Mouse (Mus musculus) forebrain, embryonic 10.5 days (tissue): Measurements from ENCODE around the gene Cnot10. TPM values are rescaled to one million over a fixed set of nuclear protein-coding genes. Genes with fewer than 3 reads are reported as not detected.
A peak's percentile ranks its signal among the peaks of the same experiment; 100 is the strongest.

Experiments
- DNase-seq: peaks from one replicate; pipeline ENCODE4 v3.0.0-alpha.2; 2017; ENCODE audit warnings: low spot score; ENCODE audit errors: extremely low spot score
- H3K27ac ChIP-seq: fragments of 300-500 bp; sonication (generic); 2 replicates; pipeline ENCODE4 v1.5.1; 2016; ENCODE audit warnings: mild to moderate bottlenecking
- H3K27me3 ChIP-seq: fragments of 300-500 bp; sonication (generic); 2 replicates; pipeline ENCODE4 v1.6.1; 2016; ENCODE audit warnings: mild to moderate bottlenecking; ENCODE audit not compliant: poor library complexity, severe bottlenecking
- H3K36me3 ChIP-seq: fragments of 300-500 bp; sonication (generic); replicated peaks from 2 replicates; pipeline ENCODE4 v1.6.1; 2016; ENCODE audit warnings: mild to moderate bottlenecking, moderate library complexity
- H3K4me1 ChIP-seq: fragments of 300-500 bp; sonication (generic); 2 replicates; pipeline ENCODE4 v1.6.1; 2016
- H3K4me3 ChIP-seq: fragments of 300-500 bp; sonication (generic); 2 replicates; pipeline ENCODE4 v1.5.1; 2016; ENCODE audit warnings: mild to moderate bottlenecking, moderate library complexity
- H3K9me3 ChIP-seq: fragments of 300-500 bp; sonication (generic); 2 replicates; pipeline ENCODE4 v1.6.1; 2016; ENCODE audit warnings: mild to moderate bottlenecking, moderate library complexity
- WGBS: fragments of 180-500 bp; shearing (Covaris S2); methylation state at CpG from one replicate; pipeline ENCODE4 v1.1.7; 2016; 5-methylcytosine and 5-hydroxymethylcytosine counted together
- polyA plus RNA-seq: library from polyadenylated mRNA; unstranded; fragments of >200 nt; fragmentation: Nextera tagmentation; extraction: Ambion mirVana; gene quantifications from 2 replicates; pipeline ENCODE4 v1.2.1, GENCODE M21; 2016

Cnot10 gene
- polyA plus RNA-seq, 1 experiment from 2014 or later: 73.7 TPM

DNA sequence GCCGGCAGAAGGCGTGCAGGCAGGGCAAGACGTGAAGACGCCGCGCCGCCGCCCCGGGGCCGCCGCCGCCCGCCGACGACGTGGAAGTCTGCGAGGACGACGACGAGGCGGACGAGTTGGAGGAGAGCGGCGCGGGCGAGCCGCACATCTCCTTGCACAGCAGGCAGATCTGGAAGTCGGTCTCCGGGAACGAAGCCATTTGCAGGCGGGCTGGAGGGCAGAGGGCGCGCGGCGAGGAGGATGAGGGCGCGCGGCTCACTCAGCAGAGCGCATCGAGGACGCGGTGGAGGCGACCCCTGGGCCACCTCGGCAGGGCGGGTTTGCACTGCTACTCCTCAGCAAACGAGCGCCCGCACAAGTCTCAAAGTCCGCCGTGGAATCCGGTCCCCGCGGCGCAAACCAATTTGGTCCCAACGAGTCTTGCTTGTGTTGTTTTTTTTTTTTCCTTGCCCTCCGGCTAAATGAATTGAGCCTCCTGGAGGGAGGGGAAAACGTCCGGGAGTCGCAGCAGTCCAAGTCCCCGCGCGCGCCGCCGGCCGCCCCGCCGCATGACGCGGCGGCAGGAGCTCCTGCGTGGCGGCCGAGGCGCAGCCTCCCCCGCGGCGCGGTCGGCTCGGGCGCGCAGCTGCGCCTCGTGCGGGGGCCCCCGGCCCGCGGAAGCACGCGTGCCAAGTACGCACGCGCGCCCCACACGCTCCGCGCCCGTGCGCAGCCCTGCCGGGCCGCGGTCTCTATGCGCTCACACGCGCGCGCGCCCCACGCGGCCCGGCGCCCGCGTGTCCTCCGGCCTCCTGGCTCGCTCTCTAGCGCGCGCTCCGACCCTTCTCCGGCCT, 76.8 kb downstream of the Cnot10 start:
- peaks cover 10% of the 10 kb centered on the region; the same call in 1 of the 2 replicates for H3K27me3 ChIP-seq
- under 1% methylated on average over 121 of the region's 122 CpGs for WGBS
- peak overlapping the region; percentile 99 for H3K27ac ChIP-seq
- H3K4me3 ChIP-seq: peak overlapping the region; percentile 82
- peak; percentile 64 for DNase-seq
- no peaks in the 10 kb centered on the region for H3K36me3 ChIP-seq
- peaks cover 57% of the 10 kb centered on the region for H3K4me1 ChIP-seq
- peaks cover 3% of the 10 kb centered on the region; the same call in 1 of the 2 replicates for H3K9me3 ChIP-seq

DNA sequence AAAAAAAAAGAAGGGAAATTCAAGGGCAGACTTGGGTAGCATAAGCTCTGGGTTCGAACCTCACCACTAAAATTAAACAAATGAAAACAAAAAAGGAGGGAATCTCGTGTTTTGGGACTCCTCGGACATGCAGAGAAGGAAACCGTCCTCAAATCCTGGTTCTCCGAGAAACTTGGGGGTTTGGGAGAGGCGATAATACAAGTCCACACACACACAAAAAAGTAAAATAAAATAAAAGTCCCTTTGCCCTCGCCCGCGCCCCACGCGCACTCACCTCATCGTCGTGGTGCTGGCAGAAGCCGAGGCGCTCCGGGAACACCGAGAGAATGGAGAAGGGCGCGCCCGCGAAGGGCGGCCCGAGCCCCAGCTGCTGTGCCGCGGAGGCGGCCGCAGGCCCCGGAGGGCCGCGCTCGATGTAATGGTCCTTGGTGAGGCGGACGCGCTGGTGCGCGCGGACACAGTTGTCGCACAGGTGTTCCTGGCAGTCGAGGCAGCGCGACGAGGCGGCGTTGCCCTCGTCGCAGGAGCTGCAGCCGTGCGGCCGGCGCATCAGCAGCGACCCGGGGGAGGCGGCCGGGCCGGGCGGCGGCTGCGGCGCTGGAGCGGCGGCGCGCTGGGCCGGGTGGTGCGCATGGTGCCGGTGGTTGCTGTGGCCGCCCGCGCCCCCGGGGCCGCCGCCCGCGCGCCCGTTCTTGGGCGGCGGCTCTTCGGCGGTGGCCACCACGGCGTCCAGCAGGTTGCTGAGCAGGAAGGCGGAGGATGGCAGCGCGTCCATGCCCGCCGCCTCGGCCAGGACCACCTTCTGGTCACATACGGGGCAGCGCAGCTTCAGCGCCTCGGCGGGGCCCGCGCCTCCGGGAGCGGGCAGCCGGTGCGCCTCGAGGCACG, 77.7 kb downstream of the Cnot10 start:
- peak; percentile 55 for DNase-seq
- peaks cover 65% of the 10 kb centered on the region for H3K4me1 ChIP-seq
- H3K4me3 ChIP-seq: peak overlapping the region; percentile 82
- under 1% methylated on average over 101 of the region's 101 CpGs for WGBS
- peaks cover 3% of the 10 kb centered on the region; the same call in 1 of the 2 replicates for H3K9me3 ChIP-seq
- H3K36me3 ChIP-seq: no peaks in the 10 kb centered on the region
- peak overlapping the region; percentile 99 for H3K27ac ChIP-seq
- peaks cover 10% of the 10 kb centered on the region; the same call in 1 of the 2 replicates for H3K27me3 ChIP-seq

DNA sequence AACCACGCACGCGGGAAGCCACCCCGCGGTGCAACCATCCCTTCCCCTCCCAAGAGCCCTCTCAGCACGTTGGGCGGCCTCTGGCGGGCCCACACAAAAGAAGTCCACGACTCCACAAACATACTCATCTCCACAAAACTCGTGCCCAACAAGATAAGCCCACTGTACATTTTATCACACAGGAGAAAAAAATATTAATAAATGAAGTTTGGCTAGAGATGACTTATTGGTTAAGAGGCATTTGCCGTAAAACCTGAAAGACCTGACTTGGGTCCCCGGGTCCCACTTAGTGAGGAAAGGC, 78.4 kb downstream of the Cnot10 start:
- H3K27me3 ChIP-seq: peaks cover 10% of the 10 kb centered on the region; the same call in 1 of the 2 replicates
- no peaks in the 10 kb centered on the region for H3K9me3 ChIP-seq
- H3K27ac ChIP-seq: peak overlapping the region; percentile 99
- H3K4me3 ChIP-seq: peak overlapping the region; percentile 82
- under 1% methylated on average over 12 of the region's 12 CpGs for WGBS
- H3K36me3 ChIP-seq: no peaks in the 10 kb centered on the region; the same call in 1 of the 2 replicates
- DNase-seq: peak; percentile 58
- H3K4me1 ChIP-seq: peaks cover 71% of the 10 kb centered on the region

DNA sequence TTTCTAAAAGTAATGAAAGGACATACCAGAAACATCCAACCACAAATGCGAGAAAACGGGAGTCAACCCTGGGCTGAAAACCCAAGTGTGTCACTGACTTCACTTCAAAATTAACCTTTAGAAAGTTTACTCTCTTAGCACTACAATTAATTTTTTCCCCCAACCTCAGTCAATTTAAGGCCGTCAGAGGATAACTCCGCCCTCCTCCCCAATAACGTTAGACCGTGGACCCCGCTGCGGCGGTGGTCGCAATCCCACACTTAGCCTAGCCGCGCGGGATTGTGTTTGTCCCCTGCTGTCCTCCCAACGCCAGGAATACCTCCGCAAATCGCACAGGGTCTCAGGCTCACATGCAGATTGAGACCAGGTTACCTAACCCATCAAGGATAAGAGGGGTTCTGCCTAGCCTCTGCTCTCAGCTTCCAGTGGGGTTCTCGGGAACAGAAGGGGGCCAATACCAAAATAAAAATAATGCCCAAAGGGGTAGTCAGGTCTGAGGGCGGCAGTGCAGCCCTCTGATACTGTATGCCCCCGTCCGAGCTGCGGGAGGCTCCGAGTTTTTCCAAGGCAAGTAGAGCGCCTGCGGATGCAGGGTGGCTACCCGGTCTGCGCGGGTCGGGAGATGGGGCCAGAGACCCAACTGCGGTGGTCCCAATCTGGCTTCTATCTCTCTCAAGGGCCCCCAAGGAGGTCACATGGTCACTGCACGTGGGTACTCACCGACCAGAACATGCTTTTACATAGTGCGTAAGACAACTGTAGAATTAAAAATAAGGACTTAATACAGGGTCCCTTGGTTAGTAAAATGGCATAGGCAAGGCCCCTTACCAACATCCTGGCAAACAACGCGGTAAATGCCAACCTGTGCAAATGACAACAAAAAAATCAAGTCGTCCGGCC, 79.0 kb downstream of the Cnot10 start:
- H3K4me3 ChIP-seq: peak overlapping the region; percentile 82
- DNase-seq: no peak
- peak overlapping the region; percentile 99 for H3K27ac ChIP-seq
- peaks cover 10% of the 10 kb centered on the region; the same call in 1 of the 2 replicates for H3K27me3 ChIP-seq
- H3K9me3 ChIP-seq: no peaks in the 10 kb centered on the region
- H3K4me1 ChIP-seq: peaks cover 77% of the 10 kb centered on the region
- under 1% methylated on average over 36 of the region's 36 CpGs for WGBS
- H3K36me3 ChIP-seq: no peaks in the 10 kb centered on the region; the same call in 1 of the 2 replicates

DNA sequence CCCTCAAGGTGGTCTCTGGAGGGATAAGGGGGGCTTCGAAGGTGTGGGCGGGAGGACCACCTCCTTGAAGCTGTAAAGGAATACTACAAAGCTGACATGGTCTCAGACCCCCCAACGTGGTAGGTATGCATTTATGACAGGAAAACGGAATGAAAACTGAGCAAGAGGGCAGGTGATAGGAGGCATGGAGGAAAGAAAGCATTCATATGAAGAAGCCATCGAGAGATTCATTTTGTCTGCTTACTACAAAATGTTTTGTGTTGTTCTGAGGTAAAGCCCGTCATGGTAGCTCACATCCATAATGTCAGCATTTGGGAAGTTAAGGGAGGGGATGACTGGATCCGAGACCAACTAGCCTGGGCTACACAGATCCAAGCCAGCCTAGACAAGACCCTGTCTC, 79.8 kb downstream of the Cnot10 start:
- Histone ChIP-seq H3K4me1 (peaks cover 78% of the 10 kb centered on the region), H3K4me3 (peak overlapping the region; percentile 82), H3K27me3 (peaks cover 10% of the 10 kb centered on the region; the same call in 1 of the 2 replicates), H3K9me3 (no peaks in the 10 kb centered on the region), H3K36me3 (no peaks in the 10 kb centered on the region; the same call in 1 of the 2 replicates), H3K27ac (0 out of 2 replicates have a peak overlapping the region, but pooled peaks have one; percentile 1)
- DNase-seq: no peak
- 12% methylated on average over 7 of the region's 7 CpGs for WGBS

DNA sequence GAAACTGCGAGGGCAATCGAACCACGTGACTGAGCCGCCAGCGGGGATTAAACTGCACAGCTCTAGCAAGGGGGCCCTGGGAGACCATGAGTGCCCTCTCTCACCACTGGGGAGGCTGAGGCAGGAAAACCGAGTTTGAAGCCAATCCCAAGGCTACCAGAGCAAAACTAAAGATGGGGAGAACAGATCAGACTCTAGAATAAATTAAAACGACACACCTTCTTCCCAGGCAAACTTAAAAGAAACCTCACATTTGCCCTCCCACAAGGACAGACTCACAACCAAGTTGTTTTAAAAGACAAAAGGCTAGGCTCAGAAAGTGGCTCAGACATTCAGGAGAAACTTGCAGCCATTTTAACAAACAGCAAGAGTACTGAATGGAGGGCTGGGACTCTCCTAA, 82.9 kb downstream of the Cnot10 start:
- Histone ChIP-seq H3K27ac (no peak overlapping the region), H3K4me3 (no peak overlapping the region), H3K4me1 (peaks cover 86% of the 10 kb centered on the region), H3K27me3 (no peaks in the 10 kb centered on the region; the same call in 1 of the 2 replicates), H3K9me3 (no peaks in the 10 kb centered on the region), H3K36me3 (peaks cover 19% of the 10 kb centered on the region)
- WGBS: 15% methylated on average over 7 of the region's 7 CpGs
- DNase-seq: no peak

DNA sequence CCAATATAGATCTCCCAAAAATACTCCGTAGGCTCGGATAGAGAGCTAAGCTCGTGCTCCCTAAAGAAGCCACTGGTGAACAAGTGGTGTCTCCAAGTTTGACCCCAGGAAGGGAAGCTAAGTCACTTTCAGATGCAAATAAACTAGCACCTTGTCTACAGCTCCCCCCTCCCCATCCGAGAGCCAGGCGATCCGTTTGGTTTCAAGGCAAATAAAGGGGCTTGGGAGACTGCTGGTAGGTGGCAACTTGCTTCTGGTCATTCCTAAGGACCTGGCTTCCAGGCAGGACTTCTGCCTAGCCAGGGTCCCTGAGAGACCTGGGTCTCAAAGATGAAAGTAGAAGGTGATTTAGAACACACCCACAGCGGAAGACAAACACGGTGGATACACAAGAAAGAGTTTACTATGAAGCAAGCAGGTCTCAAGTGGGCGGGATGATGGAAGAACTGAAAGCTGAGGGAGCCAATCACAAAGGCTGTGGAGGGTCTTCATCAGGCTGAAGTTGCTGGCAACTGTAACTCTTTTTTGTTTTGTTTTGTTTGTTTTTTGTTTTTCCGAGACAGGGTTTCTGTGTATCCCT, 83.6 kb downstream of the Cnot10 start:
- Histone ChIP-seq H3K4me3 (no peak overlapping the region), H3K27ac (no peak overlapping the region), H3K27me3 (no peaks in the 10 kb centered on the region; the same call in 1 of the 2 replicates), H3K36me3 (peaks cover 22% of the 10 kb centered on the region), H3K4me1 (peaks cover 84% of the 10 kb centered on the region), H3K9me3 (no peaks in the 10 kb centered on the region)
- 38% methylated on average over 10 of the region's 10 CpGs for WGBS
- no peak for DNase-seq

DNA sequence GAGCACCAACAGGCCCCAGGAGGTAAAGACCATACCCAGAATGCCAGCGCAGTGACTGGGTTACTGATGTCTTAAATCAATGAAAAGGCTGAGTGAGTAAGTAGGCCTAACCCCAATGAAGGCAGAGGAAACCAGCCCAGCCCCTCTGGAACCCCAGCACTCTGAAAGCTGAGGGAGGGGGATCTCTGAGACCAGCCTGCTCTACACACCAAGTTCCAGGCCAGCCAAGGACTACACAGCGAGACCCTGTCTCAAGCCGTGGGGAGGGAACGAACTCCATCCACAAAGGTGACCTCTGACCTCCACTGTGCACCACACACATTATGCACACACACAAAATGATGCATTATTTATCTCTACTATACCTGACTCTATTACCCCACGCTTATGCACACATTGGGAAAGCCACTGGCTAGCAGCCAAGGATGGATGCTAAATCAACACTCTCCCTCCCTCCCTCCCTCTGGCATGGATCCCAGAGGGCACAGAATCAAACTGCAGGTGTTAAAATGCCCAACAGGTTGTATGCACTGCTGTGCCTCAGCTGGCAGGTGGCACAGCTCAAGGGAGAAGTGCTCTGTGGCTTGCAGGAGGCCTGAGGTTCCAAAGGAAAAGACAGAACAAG, 85.5 kb downstream of the Cnot10 start:
- H3K4me1 ChIP-seq: peaks cover 82% of the 10 kb centered on the region
- WGBS: 79% methylated on average over 5 of the region's 5 CpGs
- H3K4me3 ChIP-seq: no peak overlapping the region
- no peak overlapping the region for H3K27ac ChIP-seq
- DNase-seq: no peak
- H3K9me3 ChIP-seq: no peaks in the 10 kb centered on the region
- no peaks in the 10 kb centered on the region for H3K27me3 ChIP-seq
- H3K36me3 ChIP-seq: peaks cover 22% of the 10 kb centered on the region

DNA sequence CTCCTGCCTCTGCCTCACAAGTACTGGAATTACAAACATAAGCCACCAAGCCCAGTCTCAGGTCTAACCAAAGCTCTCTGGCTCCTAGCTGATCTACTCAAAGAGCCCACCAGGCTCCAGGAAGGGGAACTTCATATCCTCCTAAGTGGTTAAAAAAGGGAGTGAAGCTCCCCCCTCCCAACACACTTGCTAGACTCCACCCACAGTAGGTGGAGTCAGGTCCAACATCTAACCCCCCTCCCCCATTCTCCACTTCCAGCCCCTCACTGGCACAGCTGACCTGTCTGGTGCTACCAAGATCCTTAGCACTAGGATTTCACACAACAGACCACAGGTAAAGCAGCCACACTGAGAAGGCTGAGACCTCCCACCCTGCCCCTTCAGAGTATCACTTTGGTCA, 86.2 kb downstream of the Cnot10 start:
- Histone ChIP-seq H3K27me3 (no peaks in the 10 kb centered on the region), H3K27ac (no peak overlapping the region), H3K4me3 (no peak overlapping the region), H3K36me3 (peaks cover 22% of the 10 kb centered on the region), H3K4me1 (peaks cover 82% of the 10 kb centered on the region), H3K9me3 (no peaks in the 10 kb centered on the region)
- DNase-seq: no peak

DNA sequence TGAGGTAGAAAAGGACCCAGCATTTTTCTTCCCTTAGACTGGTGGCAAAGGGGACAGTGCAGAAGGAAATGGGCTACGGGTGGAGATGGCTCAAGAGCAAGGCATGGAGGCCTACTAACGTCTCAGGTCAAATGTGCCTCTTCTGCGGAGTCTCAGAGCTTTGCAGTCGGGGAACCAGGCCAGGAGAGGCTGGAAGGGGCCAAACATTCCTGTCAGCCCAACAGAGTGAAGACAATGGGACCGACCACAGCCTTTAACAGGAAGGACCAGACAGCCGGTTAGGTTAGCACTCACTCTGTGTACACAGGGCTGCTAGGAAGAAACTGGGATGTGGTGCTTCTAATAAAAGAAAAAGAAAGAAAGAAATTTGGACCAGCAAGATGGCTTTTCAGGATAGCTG, 90.0 kb downstream of the Cnot10 start:
- Histone ChIP-seq H3K27me3 (no peaks in the 10 kb centered on the region; the same call in 1 of the 2 replicates), H3K27ac (peak overlapping the region; percentile 68), H3K36me3 (peaks cover 22% of the 10 kb centered on the region), H3K4me1 (peaks cover 85% of the 10 kb centered on the region), H3K9me3 (no peaks in the 10 kb centered on the region), H3K4me3 (no peak overlapping the region)
- no peak for DNase-seq
- WGBS: 9% methylated on average over 6 of the region's 6 CpGs

DNA sequence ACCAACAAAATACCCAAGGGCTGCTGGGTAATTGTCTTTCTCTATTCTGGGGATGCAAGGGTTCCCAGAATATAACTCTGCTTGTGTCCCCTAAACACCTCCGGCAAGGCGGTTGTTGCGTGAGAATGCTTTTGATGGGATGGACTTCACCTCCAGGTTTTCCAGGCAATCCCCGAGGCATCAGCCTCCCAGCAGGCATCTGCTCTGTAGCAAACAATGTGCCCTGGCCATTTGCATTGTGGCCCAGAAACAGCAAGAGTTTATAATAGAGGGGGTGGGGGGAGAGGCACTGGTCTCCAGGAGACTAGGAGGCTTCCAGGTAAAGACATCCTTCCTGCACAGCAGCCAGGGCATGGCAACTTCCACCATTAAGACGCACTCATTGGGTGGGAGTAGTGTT, 90.9 kb downstream of the Cnot10 start:
- peak; percentile 59 for DNase-seq
- Histone ChIP-seq H3K4me1 (peaks cover 85% of the 10 kb centered on the region), H3K27ac (peak overlapping the region; percentile 73), H3K36me3 (peaks cover 19% of the 10 kb centered on the region), H3K4me3 (peak overlapping the region; percentile 21), H3K9me3 (no peaks in the 10 kb centered on the region), H3K27me3 (no peaks in the 10 kb centered on the region; the same call in 1 of the 2 replicates)
- WGBS: 11% methylated on average over 5 of the region's 5 CpGs
